Mouse (Mus musculus): Measurements from ENCODE around the gene Tmem150a.

Gene Tmem150a

DNA sequence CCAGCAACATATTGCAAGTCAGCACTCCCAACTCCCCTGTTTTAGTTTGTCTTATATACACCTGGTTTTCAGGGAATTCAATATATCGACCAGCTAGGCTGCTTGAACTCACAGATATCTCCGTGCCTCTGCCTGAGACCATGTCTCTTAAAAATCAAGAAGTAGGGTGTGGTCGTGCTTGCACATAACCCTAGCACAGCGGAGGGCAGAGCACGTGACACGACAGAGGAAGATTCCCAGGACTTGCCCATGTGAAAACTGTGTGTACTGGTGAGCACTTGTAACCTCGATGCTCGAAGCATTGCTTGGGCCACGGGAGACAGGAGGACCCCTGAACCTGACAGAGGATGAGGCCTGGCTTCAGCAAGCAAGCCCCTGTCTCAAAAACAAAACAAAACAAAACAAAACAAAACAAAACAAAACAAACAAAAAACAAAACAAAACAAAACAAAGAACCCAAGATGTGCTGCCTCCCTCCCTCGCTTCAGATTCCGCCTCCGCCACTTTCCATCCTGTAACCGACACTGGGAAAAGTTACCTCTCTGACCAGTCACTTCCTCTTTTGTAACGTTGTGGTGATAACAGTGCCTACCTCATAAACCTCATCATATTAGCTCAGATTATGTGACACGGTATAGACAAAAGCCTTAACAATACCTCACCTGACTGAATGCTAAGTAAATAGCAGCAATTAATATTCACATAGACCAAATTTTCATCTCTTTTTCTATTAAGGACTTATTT, 19.7 kb downstream of the Tmem150a start:
- peak; percentile 40 to 46 for DNase-seq

DNA sequence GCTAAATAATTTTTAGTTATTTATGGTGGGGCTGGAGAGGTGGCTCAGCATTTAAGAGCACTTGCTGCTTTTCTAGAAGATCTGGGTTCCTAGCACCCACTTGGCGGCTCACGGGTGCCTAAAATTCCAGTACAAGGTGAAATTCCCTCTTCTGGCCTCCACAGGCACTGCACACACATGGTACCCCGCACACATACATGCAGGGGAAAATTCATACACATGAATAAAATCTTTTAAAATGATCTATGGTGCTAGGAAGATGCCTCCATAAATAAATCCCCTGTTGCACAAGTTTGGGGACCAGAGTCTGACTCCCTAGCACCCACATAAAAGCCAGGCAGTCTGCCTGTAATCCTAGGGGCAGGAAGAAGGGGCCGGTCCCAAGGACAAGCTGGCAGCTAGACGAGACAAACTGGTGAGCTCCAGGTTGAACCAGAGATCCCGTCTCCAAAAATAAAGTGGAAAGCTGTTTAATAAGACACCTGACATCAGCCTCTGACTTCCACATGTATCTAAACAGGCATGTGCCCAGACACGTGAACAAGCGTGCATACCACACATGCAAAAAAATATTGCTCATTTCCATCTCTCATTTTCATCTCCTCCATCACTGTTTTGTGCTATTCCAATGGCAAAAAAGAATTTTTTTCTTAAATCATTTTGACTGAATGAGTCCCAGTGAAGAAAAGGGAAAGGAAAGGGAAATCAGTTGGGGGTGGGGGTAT, 23.4 kb downstream of the Tmem150a start:
- DNase-seq = no peak

- DNase-seq = peak in 1 of 2 experiments; percentile 19
These were observed 24.3 kb downstream of the Tmem150a start for GRCm38 (mm10) chr6:72379377-72380130.

DNA sequence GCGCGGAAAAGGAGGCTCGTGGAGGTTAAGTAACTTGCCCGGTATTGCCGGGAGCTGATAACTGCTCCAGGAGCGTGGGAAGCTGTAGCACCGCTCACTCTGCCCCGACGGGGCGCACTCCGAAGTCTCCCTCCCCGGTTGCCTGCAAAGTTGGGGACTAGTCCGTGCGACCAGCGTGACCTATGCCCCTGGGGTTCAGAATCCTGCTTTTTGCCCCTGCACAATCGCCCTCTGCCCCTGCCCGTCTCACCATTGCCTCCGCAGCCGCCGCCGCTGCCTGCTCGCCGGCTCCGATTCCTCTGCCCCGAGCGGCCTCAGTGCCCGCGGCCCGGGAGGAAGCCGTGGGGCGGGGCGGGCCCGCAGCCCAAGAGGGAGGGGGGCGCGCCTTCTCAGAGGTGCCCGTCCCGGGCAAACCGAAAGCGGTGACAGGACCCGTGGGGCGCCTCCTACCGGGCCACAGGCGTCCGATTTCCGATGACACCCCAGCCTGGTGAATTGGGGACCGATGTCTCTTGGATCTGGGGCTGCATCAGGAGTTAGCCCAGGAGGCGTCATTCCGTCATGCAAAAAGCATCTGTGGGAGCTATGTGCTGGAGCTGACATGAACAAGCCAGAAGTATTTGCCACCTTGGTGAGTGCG, 25.0 kb downstream of the Tmem150a start, which contains the start of gene Vamp5:
Gene Vamp5, minus strand, starts transcription at position 338 of the 640 bp plus-strand sequence.
- DNase-seq = peak; percentile 92 to 93

DNA sequence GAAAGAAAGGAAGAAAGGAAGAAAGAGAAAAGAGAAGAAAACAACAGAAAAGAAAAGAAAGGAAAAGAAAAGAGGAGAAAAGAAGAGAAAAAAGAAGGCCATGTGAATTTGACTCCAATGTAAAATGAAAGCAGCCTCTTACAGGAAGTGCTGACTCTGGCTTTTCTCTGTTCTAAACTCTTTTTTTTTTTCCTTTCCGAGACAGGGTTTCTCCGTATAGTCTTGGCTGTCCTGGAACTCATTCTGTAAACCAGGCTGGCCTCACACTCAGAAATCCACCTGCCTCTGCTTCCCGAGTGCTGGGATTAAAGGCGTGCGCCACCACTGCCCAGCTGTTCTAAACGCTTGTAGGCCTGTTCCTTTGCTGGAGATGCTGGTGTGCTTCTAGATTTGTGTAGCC, 27.2 kb downstream of the Tmem150a start:
- no peak for DNase-seq

- DNase-seq = no peak
These were observed 28.0 kb downstream of the Tmem150a start for GRCm38 (mm10) chr6:72383142-72383820.

DNA sequence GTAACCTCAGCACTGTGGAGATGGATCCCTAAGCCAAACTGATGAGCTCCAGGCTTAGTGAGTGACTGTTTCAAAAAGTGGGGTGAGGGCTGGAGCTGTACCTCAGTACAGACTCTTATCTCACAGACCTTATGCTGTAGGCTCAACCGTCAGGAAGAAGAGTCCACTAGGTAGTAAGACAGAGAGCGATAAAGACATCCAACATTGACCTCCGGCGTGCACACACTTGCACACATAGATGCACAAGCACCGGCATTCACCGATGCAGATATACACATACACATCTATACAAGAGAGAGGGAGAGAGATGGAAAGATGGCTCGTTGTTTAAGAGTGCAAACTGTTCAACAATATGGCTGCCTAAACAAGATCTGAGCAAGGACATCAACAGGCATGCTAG, 28.7 kb downstream of the Tmem150a start:
- no peak for DNase-seq

GRCm38 (mm10) chr6:72385258-72385657, 30.0 kb downstream of the Tmem150a start:
- no peak for DNase-seq

DNA sequence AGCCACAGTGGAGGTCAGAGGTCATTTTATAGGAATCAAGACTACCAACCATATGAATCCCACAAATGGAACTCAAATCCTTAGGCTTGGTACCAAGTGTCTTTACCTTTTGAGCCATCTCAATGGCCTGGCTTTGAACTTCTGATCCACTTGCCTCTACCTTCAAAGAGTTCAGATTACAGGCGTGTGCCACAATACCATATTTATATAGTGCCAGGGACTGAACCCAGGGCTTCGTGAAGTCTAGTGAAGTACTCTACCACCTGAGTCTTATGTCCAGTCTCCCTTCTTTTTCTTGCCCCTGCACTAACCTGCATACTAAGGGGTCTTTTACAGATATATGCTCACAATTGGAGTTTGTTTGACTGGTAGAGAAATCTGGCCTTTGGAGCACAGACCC, 31.3 kb downstream of the Tmem150a start:
- DNase-seq = no peak

DNA sequence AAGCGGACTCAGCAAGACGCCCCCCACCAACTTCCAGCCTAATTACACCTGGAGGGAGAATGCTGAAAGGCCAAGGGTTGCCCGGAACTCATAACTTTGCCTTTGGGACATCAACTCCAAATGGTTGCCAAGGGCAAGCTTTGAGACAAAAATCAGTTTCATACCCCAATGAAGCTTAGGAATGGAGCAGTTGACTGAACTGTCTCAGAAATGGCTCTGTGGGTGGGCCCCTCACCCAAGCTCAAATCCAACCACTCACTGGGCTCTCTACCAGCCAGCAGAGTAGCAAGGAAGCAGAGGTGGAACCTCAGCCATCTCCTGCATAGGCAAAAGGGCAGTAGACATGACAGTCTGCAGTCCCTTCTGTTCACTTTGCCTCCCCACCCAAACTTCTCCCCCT, 32.6 kb downstream of the Tmem150a start:
- no peak for DNase-seq

DNA sequence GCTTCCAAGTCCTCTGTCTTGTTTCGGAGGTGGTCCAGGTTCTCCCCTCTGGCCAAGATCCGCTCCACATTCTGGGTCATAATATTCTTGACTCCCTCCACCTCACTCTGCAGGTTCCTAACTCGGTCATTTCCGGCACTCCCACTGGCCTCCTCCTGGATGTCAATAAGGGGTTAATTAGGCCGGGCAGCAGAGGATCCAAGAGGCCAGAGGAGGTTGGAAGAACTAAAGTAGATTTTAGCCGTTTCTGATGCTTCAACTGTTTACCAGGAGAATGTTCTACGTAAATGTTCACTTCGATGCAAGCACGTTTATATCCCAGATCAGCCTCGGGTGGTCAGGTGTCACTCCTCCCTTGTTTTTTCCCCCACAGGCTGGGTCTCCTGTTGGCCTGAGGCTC, 33.0 kb downstream of the Tmem150a start:
- DNase-seq = no peak

DNA sequence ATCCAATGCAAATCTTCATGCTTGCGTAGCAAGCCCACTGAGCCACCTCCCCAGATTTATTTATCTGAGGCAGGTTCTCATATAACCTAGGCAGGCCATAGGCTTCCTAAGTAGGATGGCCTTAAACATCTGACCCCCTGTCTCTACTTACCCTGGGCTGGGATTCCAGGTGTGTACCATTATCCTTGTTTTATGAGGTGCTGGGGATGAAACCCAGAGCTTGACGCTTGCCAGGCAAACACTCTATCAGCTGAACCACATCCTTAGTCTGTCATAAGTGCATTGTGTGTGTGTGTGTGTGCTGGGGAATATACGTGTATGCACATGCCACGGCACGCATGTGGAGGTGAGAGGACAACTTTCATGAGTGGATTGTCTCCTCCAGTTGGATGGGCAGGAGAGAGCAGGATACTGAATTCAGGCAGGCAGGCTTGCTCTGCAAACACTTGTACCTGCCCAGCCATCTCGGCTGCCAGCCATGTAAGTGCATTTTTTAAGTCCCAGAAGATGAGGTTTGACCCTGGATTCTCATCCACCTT, 33.6 kb downstream of the Tmem150a start:
- no peak for DNase-seq

DNA sequence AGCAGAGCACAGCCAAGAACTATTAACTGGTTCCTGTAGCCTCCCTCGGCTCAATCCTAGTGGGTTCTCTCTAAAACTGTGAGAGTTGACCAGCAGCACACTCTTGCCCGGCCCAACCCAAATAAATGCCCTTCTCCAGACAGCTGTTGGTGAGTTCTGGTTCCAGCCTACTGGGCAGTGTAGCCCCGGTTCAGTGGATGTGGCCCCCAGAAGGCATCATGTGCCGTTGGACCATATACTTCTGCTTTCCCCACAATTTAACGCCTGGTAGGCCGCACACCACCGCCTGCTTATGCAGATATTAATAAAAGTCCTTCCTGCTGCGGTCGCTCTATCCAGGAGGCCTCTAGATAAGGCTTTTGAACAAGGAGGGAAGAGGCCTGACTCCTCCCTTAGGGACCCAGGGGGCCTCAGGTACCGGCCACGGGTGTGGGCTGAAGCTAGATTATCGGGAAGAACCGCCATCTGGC, 34.3 kb downstream of the Tmem150a start:
- DNase-seq = peak in 1 of 2 experiments; percentile 77

DNA sequence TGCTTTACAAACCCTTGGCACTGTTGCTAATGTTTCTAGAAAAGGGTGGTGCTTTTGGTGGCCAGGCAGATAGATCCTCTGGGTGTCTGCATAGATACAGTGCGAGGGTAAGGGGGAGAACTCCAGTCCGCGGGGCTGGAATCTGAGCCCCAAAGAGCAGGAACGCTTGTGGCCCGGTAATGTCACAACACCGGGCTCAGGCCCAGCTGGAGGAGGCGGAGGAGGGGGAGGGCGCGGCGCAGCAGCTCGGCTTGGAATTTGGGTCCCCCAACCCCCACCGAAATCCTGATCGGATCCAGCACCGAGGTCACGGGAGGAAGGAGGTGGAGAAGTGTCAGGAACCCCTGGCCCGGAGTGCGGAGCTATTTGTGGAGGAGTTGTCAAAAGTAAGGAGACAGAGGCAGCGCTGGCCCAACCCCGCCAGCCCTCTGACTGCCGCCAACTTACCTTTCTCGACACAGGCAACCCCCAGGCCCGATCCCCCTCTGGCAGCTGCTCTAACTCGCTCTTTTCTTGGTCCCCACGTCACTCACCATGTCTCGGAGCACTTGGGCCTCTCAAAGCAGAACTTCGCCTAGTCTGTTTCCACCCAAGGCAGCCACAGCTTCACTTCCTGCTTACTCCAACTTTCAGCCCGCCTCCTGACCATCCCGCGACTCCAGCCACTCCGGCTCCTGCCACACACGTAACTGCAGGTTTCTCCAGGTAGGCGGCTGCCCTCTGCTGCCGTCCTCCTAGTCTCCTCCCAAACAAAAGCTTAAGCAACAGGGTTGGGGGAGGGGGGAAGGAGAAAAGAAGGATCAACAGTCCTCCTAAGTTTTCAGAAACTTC, 34.9 kb downstream of the Tmem150a start, which contains the start of gene Vamp8:
Gene Vamp8, minus strand, starts transcription at position 763 of the 831 bp plus-strand sequence.
- peak; percentile 74 to 76 for DNase-seq

GRCm38 (mm10) chr6:72390795-72391521, 35.7 kb downstream of the Tmem150a start:
- peak; percentile 46 to 55 for DNase-seq

DNA sequence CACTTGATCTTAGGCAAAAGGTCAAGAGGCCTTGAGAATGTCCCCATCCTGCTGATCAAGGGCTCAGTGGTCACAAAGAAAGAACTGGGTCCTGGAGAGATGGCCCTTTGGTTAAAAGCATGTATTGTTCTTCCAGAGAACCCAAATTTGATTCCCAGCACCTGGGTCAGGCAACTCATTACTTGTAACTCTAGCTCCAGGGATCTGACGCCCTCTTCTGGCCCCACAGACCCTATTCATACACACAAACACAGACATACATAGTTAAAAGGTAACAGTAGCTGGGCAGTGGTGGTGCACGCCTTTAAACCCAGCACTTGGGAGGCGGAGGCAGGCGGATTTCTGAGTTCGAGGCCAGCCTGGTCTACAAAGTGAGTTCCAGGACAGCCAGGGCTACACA, 37.1 kb downstream of the Tmem150a start:
- DNase-seq = no peak

- DNase-seq = no peak
These were observed 41.6 kb downstream of the Tmem150a start for GRCm38 (mm10) chr6:72396837-72397251.

- no peak for DNase-seq
These were observed 44.7 kb downstream of the Tmem150a start for GRCm38 (mm10) chr6:72399967-72400366.

DNA sequence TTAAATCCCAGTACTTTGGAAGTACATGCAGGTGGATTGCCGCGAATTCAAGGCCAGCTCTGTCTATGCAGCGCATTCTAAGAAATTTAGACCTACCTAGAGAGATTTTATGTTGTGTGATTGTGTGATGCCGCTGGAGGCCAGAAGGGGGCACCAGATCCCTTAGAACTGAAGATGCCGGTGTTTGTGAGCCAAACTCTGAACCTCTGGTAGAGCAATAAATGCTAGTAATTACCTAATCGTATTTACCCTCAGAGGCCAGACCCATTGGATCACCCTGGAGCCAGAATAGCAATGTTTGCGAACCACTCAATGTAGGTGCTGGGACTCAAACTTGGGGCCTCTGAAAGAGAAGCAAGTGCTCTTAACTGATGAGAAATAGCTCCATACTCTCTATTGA, 46.6 kb downstream of the Tmem150a start:
- DNase-seq = peak; percentile 88 to 92

GRCm38 (mm10) chr6:72405356-72405755, 50.1 kb downstream of the Tmem150a start:
- no peak for DNase-seq
